Mouse (Mus musculus) thymus, adult 2 months (tissue): ENCODE measurements at regions not wholly inside any gene's neighbourhood (a gene's known extent, or its start where the extent isn't known, plus 50 kb on each side); places are given as distances from the start of the nearest gene placed in this dataset.

Experiments
- DNase-seq: peaks from one replicate; pipeline ENCODE4 v3.0.0; 2021
- H3K27ac ChIP-seq: fragments of 200-500 bp; 2 replicates; pipeline ENCODE4 v1.5.1; 2012; ENCODE audit warnings: low read length, control low read depth; ENCODE audit not compliant: control insufficient read depth, insufficient read depth
- H3K27me3 ChIP-seq: fragments of 200-500 bp; 2 replicates; pipeline ENCODE4 v1.6.1; 2012; ENCODE audit warnings: mild to moderate bottlenecking, low read length, moderate library complexity, mixed read lengths; ENCODE audit not compliant: control insufficient read depth, insufficient read depth
- H3K36me3 ChIP-seq: fragments of 200-500 bp; 2 replicates; pipeline ENCODE4 v1.6.1; 2012; ENCODE audit warnings: mild to moderate bottlenecking, low read length, moderate library complexity; ENCODE audit not compliant: control insufficient read depth, insufficient read depth
- H3K4me1 ChIP-seq: fragments of 200-500 bp; replicated peaks from 2 replicates; pipeline ENCODE4 v1.6.1; 2012; ENCODE audit warnings: low read length; ENCODE audit not compliant: control insufficient read depth, insufficient read depth
- H3K4me3 ChIP-seq: fragments of 200-500 bp; 2 replicates; pipeline ENCODE4 v1.5.1; 2012; ENCODE audit warnings: mild to moderate bottlenecking, low read length, control low read depth, moderate library complexity; ENCODE audit not compliant: control insufficient read depth, insufficient read depth
- CTCF ChIP-seq: fragments of 200-500 bp; IDR thresholded peaks from 2 replicates; pipeline ENCODE4 v1.5.1; 2012; ENCODE audit warnings: mild to moderate bottlenecking, control low read depth, low read length, moderate library complexity, borderline replicate concordance; ENCODE audit not compliant: control insufficient read depth, poor library complexity, insufficient read depth; ENCODE audit errors: extremely low read depth
- POLR2A ChIP-seq: fragments of 200-500 bp; IDR thresholded peaks from 2 replicates; pipeline ENCODE4 v1.6.1; 2012; ENCODE audit warnings: mild to moderate bottlenecking, low read length, control low read depth, moderate library complexity; ENCODE audit not compliant: control insufficient read depth, poor library complexity, insufficient read depth; ENCODE audit errors: extremely low read depth
- WGBS: fragments of 180-500 bp; shearing (Covaris S2); methylation state at CpG from one replicate; pipeline ENCODE4 v1.1.7; 2018; 5-methylcytosine and 5-hydroxymethylcytosine counted together

DNA sequence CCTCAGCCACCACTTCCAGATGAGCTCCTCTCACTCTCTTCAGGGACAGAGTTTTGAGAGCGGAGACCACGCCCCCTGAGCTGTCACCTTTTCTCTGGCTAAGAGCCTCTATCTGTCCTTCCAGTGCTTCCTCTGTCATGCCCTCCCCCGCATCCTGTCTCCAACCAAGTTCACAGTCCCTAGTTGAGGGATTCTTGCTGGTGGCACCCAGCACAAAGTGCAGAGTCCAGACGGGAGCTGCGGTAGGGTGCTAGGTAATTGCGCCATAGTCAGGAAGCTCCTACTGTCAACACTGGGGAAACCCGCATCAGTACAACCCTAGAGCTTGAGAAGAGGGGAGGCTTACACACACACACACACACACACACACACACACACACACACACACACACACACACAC is 297.3 kb upstream of the 4930535I16Rik start:
- no peak overlapping the region for H3K27ac ChIP-seq
- TF ChIP-seq CTCF (no peak), POLR2A (no peak)
- no peaks in the 10 kb centered on the region for H3K4me1 ChIP-seq
- H3K36me3 ChIP-seq, result no peaks in the 10 kb centered on the region
- 82% methylated on average over 7 of the region's 7 CpGs for WGBS
- no peak for DNase-seq
- no peaks in the 10 kb centered on the region; the same call in 1 of the 2 replicates for H3K27me3 ChIP-seq
- no peak overlapping the region for H3K4me3 ChIP-seq

- Histone ChIP-seq H3K27ac (no peak overlapping the region), H3K36me3 (no peaks in the 10 kb centered on the region), H3K4me3 (no peak overlapping the region), H3K27me3 (no peaks in the 10 kb centered on the region), H3K4me1 (no peaks in the 10 kb centered on the region)
- TF ChIP-seq CTCF (no peak), POLR2A (no peak)
- no peak for DNase-seq
- 90% methylated on average over 9 of the region's 9 CpGs for WGBS
Measured at GRCm38 (mm10) chr4:124210103-124210502, 292.3 kb upstream of the 4930535I16Rik start.

DNA sequence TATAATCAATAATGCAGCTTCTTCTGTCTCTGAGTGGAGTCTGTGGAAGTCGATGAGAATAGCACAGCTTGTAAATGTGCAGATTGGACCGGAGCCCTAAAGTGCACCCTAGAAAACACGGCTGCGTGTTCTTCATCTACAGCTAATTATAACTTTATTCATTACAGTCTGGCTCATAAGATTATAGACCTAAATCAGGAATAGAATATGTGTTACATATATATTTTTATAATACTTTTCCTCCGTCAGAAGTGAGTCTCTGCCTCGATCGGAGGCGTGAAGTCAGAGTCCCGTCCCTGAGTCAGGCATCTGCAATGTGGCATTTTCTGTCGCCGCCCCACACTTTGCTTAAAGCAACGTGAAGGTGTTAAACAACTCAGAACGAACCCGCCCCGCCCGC is 288.7 kb upstream of the 4930535I16Rik start:
- Histone ChIP-seq H3K4me3 (no peak overlapping the region), H3K36me3 (no peaks in the 10 kb centered on the region), H3K27ac (no peak overlapping the region), H3K4me1 (no peaks in the 10 kb centered on the region), H3K27me3 (no peaks in the 10 kb centered on the region)
- no peak for DNase-seq
- WGBS, result 93% methylated on average over 16 of the region's 16 CpGs
- TF ChIP-seq CTCF (no peak), POLR2A (no peak)

DNA sequence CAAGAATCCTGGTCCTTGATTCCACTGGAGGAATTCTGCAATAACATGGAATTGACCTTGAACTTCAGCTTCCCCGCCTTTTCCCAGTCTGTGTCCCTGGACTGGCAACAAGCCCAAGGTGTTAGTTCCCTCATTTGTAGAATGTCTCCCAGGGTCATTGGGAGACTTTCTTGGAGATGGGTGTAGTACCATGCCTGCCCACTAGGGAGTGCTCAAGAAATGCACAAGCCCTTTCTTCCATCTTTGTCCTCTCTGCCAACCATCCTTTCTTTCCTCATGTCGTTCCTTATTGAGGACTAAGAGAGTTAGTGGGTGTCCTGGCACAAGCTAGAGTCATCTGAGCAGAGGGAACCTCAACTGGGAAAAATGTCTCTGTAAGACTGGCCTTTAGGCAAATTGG is 285.9 kb upstream of the 4930535I16Rik start:
- 90% methylated on average over 2 of the region's 2 CpGs for WGBS
- Histone ChIP-seq H3K36me3 (no peaks in the 10 kb centered on the region), H3K4me3 (no peak overlapping the region), H3K4me1 (no peaks in the 10 kb centered on the region), H3K27me3 (no peaks in the 10 kb centered on the region), H3K27ac (no peak overlapping the region)
- peak; percentile 2 for DNase-seq
- TF ChIP-seq CTCF, result no peak
- TF ChIP-seq POLR2A, result no peak

GRCm38 (mm10) chr4:124199884-124200844 is 282.3 kb upstream of the 4930535I16Rik start:
- WGBS, result 57% methylated on average over 14 of the region's 14 CpGs

DNA sequence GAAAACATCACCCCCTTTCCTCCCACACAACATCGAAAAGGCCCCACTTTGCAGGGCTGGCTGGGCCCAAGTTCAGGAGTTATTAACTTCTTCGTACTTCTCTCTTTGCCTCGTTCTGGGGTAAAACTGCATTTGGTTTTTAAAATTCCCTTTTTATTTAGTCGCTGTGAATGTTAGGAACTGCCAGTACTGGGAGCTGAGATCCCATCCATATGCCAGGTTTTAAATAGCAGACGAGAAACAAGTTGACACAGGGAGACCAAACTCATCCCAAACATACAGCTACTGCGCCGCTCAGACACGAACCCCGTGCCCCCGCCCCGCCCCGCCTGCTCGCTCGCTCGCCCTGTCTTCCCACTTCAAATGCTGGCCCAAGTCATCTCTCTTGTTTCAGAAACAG is 281.0 kb upstream of the 4930535I16Rik start:
- 86% methylated on average over 15 of the region's 15 CpGs for WGBS
- Histone ChIP-seq H3K4me1 (no peaks in the 10 kb centered on the region), H3K27ac (no peak overlapping the region), H3K4me3 (no peak overlapping the region), H3K36me3 (no peaks in the 10 kb centered on the region), H3K27me3 (no peaks in the 10 kb centered on the region)
- TF ChIP-seq CTCF (no peak), POLR2A (no peak)
- no peak for DNase-seq

More at GRCm38 (mm10) chr4:124199884-124200844, 282.3 kb upstream of the 4930535I16Rik start:
- TF ChIP-seq CTCF (no peak), POLR2A (no peak)
- Histone ChIP-seq H3K27me3 (no peaks in the 10 kb centered on the region), H3K36me3 (no peaks in the 10 kb centered on the region), H3K27ac (no peak overlapping the region), H3K4me1 (no peaks in the 10 kb centered on the region), H3K4me3 (no peak overlapping the region)
- no peak for DNase-seq

GRCm38 (mm10) chr4:124196711-124197110 is 278.9 kb upstream of the 4930535I16Rik start:
- H3K27me3 ChIP-seq, result no peaks in the 10 kb centered on the region
- H3K4me1 ChIP-seq, result no peaks in the 10 kb centered on the region
- no peak for DNase-seq
- TF ChIP-seq CTCF, result no peak
- TF ChIP-seq POLR2A, result no peak
- WGBS, result 51% methylated on average over 12 of the region's 12 CpGs
- H3K36me3 ChIP-seq, result no peaks in the 10 kb centered on the region
- H3K4me3 ChIP-seq, result no peak overlapping the region
- no peak overlapping the region for H3K27ac ChIP-seq
